Mouse (Mus musculus): ENCODE results near the gene Git2. TPM values are rescaled to one million over a fixed set of nuclear protein-coding genes. Genes with fewer than 3 reads are reported as not detected.

Git2 gene
- polyA plus RNA-seq, 1 experiment from 2014 or later, result 36.5 TPM

DNA sequence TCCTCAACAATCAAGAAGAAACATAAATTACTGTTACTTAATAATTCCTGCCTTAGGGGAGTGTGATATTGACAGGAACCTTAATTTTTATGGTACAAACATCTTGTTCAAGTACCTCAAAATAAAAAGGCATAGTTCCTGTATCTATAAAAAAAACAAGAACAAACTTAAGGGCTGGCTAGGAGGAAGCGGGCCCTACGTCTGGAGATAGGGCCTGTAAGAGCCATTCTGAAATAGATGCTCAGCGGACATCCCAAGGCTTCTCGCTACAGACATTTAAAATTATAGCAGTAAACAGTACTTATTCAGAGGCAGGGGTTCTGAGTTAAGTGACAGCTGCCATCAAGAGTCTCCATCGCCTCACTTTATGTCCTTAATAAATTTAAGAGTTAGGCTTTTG, 27.8 kb downstream of the Git2 start:
- 94% methylated on average over 5 of the region's 5 CpGs for WGBS

DNA sequence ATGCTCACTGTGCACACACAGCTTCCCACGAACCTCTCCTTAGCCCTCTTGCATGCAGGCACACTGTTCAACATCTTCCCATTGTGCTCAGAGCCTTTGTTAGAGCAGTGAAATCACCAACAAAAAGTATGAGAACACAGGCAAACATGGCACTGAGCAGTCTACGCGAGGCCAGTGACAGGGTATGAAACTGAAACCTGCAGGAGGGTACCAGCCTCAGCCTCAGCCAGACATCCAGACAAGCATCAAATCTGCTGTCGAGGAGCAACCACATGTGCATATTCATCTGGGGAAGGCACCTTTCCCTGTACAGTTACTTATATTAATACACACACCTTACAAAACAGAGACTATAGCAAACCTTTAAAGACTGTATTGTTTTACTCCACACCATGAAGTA, 28.4 kb downstream of the Git2 start:
- Histone ChIP-seq H3K36me3 (ENCODE audit: insufficient read depth, low read length) (peaks cover 69% of the 10 kb centered on the region), H3K4me2 (replicated peaks; ENCODE audit: low read depth, low read length) (no peak overlapping the region), H3K4me1 (ENCODE audit: insufficient read depth, low read depth, low read length) (no peaks in the 10 kb centered on the region), H3K9me3 (ENCODE audit: low read length) (no peaks in the 10 kb centered on the region), H3K27ac (ENCODE audit: low read length) (no peak overlapping the region), H3K27me3 (replicated peaks; ENCODE audit: insufficient read depth, low read length) (no peaks in the 10 kb centered on the region), H3K9ac (replicated peaks; ENCODE audit: low read depth) (no peak overlapping the region), H3K4me3 (ENCODE audit: low read depth, low read length) (no peak overlapping the region)
- no peak for DNase-seq (ENCODE audit: low spot score)
- TF ChIP-seq EP300 (IDR thresholded peaks at IDR 0.05), result no peak
- TF ChIP-seq CTCF (IDR thresholded peaks at IDR 0.05), result no peak
- WGBS, result 92% methylated on average over 4 of the region's 4 CpGs
- no peak for ATAC-seq

More for the DNA sequence above, 27.8 kb downstream of the Git2 start:
- Histone ChIP-seq H3K27ac (ENCODE audit: low read length) (no peak overlapping the region), H3K27me3 (replicated peaks; ENCODE audit: insufficient read depth, low read length) (no peaks in the 10 kb centered on the region), H3K4me2 (replicated peaks; ENCODE audit: low read depth, low read length) (no peak overlapping the region), H3K4me1 (ENCODE audit: insufficient read depth, low read depth, low read length) (no peaks in the 10 kb centered on the region), H3K9ac (replicated peaks; ENCODE audit: low read depth) (no peak overlapping the region), H3K36me3 (ENCODE audit: insufficient read depth, low read length) (peaks cover 64% of the 10 kb centered on the region), H3K9me3 (ENCODE audit: low read length) (no peaks in the 10 kb centered on the region), H3K4me3 (ENCODE audit: low read depth, low read length) (no peak overlapping the region)
- DNase-seq (ENCODE audit: low spot score) (no peak), ATAC-seq (no peak)
- no peak for TF ChIP-seq CTCF (IDR thresholded peaks at IDR 0.05)
- TF ChIP-seq EP300 (IDR thresholded peaks at IDR 0.05), result no peak

DNA sequence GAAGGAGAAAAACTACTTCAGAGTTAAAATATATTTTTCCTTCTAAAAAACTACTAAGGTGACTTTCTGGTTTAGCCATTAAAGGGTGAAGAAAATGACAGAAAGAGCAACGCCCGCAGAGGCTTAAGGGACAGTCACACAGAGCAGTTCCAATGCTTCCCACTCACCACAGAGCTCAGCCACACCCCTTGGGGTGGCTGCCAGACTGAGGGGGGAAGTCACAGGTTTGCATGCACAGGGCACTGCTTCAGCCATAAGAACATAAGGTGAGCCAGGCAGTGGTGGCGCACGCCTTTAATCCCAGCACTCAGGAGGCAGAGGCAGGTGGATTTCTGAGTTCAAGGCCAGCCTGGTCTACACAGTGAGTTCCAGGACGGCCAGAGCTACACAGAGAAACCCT, 29.7 kb downstream of the Git2 start:
- H3K9ac ChIP-seq (replicated peaks; ENCODE audit: low read depth), result no peak overlapping the region
- no peaks in the 10 kb centered on the region for H3K27me3 ChIP-seq (replicated peaks; ENCODE audit: insufficient read depth, low read length)
- H3K4me1 ChIP-seq (ENCODE audit: insufficient read depth, low read depth, low read length), result no peaks in the 10 kb centered on the region
- no peak overlapping the region for H3K4me2 ChIP-seq (replicated peaks; ENCODE audit: low read depth, low read length)
- peaks cover 62% of the 10 kb centered on the region for H3K36me3 ChIP-seq (ENCODE audit: insufficient read depth, low read length)
- no peaks in the 10 kb centered on the region for H3K9me3 ChIP-seq (ENCODE audit: low read length)
- ATAC-seq (no peak), DNase-seq (ENCODE audit: low spot score) (no peak)
- H3K4me3 ChIP-seq (ENCODE audit: low read depth, low read length), result no peak overlapping the region
- WGBS, result 80% methylated on average over 5 of the region's 5 CpGs
- TF ChIP-seq CTCF (IDR thresholded peaks at IDR 0.05) (no peak), EP300 (IDR thresholded peaks at IDR 0.05) (no peak)
- H3K27ac ChIP-seq (ENCODE audit: low read length), result no peak overlapping the region

DNA sequence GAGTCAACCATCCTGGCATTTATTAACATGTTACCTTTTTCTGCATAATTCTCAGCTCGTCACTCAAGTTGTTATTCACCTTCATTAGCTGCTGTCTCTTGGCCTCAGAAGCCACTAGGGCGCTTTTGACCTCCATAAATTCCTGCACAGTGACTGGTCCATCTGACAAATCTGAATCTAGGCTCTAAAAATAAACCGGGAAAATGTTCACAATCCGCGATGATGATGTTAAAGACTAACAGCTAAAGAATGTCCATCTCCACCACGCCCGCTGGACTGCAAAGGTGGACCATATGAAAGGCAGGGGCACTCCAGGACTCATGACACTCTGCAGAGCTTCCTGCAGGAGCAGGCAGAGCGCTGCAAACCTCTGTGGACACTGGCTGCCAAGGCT, 31.6 kb downstream of the Git2 start:
- 88% methylated on average over 8 of the region's 8 CpGs for WGBS
- Histone ChIP-seq H3K27me3 (replicated peaks; ENCODE audit: insufficient read depth, low read length) (no peaks in the 10 kb centered on the region), H3K4me3 (ENCODE audit: low read depth, low read length) (no peak overlapping the region), H3K9ac (replicated peaks; ENCODE audit: low read depth) (no peak overlapping the region), H3K4me2 (replicated peaks; ENCODE audit: low read depth, low read length) (no peak overlapping the region), H3K36me3 (ENCODE audit: insufficient read depth, low read length) (peaks cover 60% of the 10 kb centered on the region), H3K4me1 (ENCODE audit: insufficient read depth, low read depth, low read length) (no peaks in the 10 kb centered on the region), H3K27ac (ENCODE audit: low read length) (no peak overlapping the region), H3K9me3 (ENCODE audit: low read length) (no peaks in the 10 kb centered on the region)
- no peak for DNase-seq (ENCODE audit: low spot score)
- ATAC-seq, result no peak
- TF ChIP-seq CTCF (IDR thresholded peaks at IDR 0.05) (no peak), EP300 (IDR thresholded peaks at IDR 0.05) (no peak)

DNA sequence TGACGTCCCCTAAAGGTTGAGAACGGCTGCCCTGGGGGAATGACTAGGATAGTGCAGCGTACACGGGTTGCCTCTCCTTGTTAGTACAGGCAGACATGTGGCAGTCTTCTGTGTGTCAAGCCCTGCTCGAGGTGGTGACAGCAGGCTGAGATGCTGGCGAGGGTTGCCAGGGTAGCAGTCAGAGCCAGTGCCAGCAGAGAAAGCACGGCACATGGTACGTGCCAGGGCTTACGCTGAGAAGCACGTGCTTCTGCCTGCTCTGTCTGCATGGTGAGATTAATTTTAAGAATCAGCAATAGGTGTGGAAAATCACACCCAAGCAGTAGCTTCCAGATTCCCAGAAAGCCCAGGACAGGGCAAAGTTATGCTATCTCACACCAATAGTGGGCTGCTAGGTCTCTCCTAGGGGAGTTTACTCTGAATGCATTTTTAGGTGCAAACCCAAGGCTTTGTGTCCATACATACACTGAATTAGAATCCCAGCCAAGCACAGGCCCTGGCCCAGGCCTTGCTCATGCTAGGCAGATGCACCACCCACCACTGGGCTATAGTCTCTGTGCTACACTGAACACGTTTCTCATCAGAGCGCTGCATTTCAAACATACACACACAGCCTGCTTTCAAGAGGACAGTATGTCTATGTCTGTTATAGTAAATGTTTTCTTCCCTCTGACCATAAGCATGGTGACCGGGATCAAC, 32.2 kb downstream of the Git2 start:
- no peak for TF ChIP-seq CTCF (IDR thresholded peaks at IDR 0.05)
- no peak for TF ChIP-seq EP300 (IDR thresholded peaks at IDR 0.05)
- H3K27me3 ChIP-seq (replicated peaks; ENCODE audit: insufficient read depth, low read length), result no peaks in the 10 kb centered on the region
- peaks cover under 1% of the 10 kb centered on the region; the same call in 1 of the 2 replicates for H3K4me1 ChIP-seq (ENCODE audit: insufficient read depth, low read depth, low read length)
- H3K4me3 ChIP-seq (ENCODE audit: low read depth, low read length), result no peak overlapping the region
- H3K36me3 ChIP-seq (ENCODE audit: insufficient read depth, low read length), result peaks cover 61% of the 10 kb centered on the region
- H3K4me2 ChIP-seq (replicated peaks; ENCODE audit: low read depth, low read length), result no peak overlapping the region
- no peak overlapping the region for H3K9ac ChIP-seq (replicated peaks; ENCODE audit: low read depth)
- H3K9me3 ChIP-seq (ENCODE audit: low read length), result no peaks in the 10 kb centered on the region
- 89% methylated on average over 13 of the region's 13 CpGs for WGBS
- H3K27ac ChIP-seq (ENCODE audit: low read length), result no peak overlapping the region
- ATAC-seq (no peak), DNase-seq (ENCODE audit: low spot score) (no peak)

DNA sequence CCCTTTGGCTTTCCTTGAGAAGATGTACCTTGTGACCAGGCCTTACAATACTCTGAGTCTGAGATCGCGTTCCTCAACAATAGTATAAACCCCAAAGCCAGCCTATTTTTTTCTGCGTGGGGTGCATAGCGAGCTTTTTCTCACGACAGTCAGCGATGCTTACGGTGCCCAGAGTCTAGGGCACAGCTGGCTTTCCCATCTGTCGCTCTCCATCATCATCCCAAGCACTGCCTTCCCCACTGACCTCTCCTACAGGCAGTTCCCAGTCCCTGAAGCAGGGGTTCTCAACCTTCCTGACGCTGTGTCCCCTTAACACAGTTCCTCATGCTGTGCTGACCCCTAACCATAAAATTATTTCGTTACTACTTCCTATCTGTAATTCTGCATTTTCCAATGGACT, 32.7 kb downstream of the Git2 start:
- no peaks in the 10 kb centered on the region for H3K27me3 ChIP-seq (replicated peaks; ENCODE audit: insufficient read depth, low read length)
- no peak overlapping the region for H3K4me2 ChIP-seq (replicated peaks; ENCODE audit: low read depth, low read length)
- ATAC-seq (no peak), DNase-seq (ENCODE audit: low spot score) (no peak)
- no peak for TF ChIP-seq EP300 (IDR thresholded peaks at IDR 0.05)
- no peak for TF ChIP-seq CTCF (IDR thresholded peaks at IDR 0.05)
- peaks cover 5% of the 10 kb centered on the region; the same call in 1 of the 2 replicates for H3K4me1 ChIP-seq (ENCODE audit: insufficient read depth, low read depth, low read length)
- no peak overlapping the region for H3K4me3 ChIP-seq (ENCODE audit: low read depth, low read length)
- H3K9me3 ChIP-seq (ENCODE audit: low read length), result no peaks in the 10 kb centered on the region
- H3K36me3 ChIP-seq (ENCODE audit: insufficient read depth, low read length), result peaks cover 59% of the 10 kb centered on the region
- WGBS, result 92% methylated on average over 10 of the region's 10 CpGs
- no peak overlapping the region for H3K9ac ChIP-seq (replicated peaks; ENCODE audit: low read depth)
- H3K27ac ChIP-seq (ENCODE audit: low read length), result no peak overlapping the region
